Mouse (Mus musculus) brown adipose tissue, adult 24 weeks (tissue): Measurements from ENCODE around the gene Fam71e1. TPM values are rescaled to one million over a fixed set of nuclear protein-coding genes. Genes with fewer than 3 reads are reported as not detected.

Source experiments
- H3K27ac ChIP-seq: fragments of 200-500 bp; replicated peaks from 2 replicates; pipeline ENCODE4 v1.5.1; 2012; ENCODE audit warnings: low read depth, mild to moderate bottlenecking, low read length
- H3K4me1 ChIP-seq: fragments of 200-500 bp; 2 replicates; pipeline ENCODE4 v1.6.1; 2012; ENCODE audit warnings: low read length, mixed read lengths; ENCODE audit not compliant: control insufficient read depth, insufficient read depth, insufficient read length
- H3K4me3 ChIP-seq: fragments of 200-500 bp; 2 replicates; pipeline ENCODE4 v1.5.1; 2012; ENCODE audit warnings: low read depth, mild to moderate bottlenecking, low read length, moderate library complexity; ENCODE audit not compliant: insufficient read depth
- polyA plus RNA-seq: library from polyadenylated mRNA; stranded (reverse); fragments of >200 nt; gene quantifications from 2 replicates; pipeline ENCODE4 v1.2.4, GENCODE M21; 2012; ENCODE audit not compliant: missing spikeins, insufficient read depth, insufficient read length

Gene Fam71e1
- polyA plus RNA-seq, 1 experiment = 3.2 TPM

DNA sequence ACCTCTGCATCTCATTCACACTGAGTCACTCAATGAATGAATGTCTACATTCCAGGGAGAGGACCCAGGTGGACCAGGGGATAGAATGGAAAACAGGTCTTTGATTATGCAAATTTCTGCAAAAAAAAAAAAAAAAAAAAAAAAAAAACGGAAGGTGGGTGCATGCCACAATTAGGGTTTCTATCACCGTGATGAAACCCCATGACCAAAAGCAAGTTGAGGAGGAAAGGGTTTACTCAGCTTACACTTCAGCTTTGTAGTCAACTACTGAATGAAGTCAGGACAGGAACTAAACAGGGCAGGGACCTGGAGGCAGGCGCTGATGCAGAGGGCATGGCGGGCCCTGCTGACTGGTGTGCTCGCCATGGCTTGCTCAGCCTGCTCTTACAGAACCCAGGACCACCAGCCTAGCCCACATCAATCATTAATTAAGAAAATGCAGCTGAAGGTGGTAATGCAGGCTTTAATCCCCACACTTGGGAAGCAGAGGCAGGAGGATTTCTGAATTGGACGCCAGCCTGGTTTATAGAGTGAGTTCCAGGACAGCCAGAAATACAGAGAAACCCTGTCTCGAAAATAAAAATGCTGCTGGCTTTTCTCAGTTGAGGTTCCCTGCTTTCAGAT, 10.7 kb upstream of the Fam71e1 start:
- Histone ChIP-seq H3K4me1 (no peaks in the 10 kb centered on the region), H3K27ac (no peak overlapping the region), H3K4me3 (no peak overlapping the region)

DNA sequence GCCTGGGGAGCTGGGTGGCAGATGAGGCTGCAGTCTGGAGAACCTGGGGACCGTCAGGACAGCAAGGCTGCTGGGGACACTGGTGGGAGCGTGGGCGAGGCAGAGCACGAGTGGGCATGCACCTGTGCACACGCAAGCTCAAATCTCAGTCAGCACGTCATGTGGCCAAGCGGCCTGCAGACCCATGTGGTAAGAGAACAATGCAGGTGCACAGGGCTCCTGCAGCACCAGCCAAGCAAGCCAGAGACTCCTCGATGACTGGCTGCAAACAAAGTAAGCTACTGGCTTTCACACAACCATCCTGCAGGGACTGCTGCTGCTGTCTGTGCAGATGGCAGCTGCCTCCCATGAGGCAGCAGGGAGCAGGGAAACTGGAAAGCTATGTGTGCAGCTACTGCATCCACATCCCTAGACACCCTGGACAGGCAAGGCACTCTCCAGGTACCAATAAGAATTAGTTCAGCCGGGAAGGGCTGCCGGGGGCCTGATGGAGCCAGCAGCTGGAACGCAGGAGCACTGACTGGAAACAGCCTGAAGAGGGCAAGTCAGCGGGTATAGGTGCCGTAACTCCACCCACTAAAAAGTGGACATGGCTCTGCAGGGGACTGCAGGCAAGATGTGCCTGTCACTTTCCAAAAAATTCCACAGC, 9.3 kb upstream of the Fam71e1 start:
- no peak overlapping the region for H3K4me3 ChIP-seq
- H3K4me1 ChIP-seq = no peaks in the 10 kb centered on the region
- H3K27ac ChIP-seq = no peak overlapping the region

DNA sequence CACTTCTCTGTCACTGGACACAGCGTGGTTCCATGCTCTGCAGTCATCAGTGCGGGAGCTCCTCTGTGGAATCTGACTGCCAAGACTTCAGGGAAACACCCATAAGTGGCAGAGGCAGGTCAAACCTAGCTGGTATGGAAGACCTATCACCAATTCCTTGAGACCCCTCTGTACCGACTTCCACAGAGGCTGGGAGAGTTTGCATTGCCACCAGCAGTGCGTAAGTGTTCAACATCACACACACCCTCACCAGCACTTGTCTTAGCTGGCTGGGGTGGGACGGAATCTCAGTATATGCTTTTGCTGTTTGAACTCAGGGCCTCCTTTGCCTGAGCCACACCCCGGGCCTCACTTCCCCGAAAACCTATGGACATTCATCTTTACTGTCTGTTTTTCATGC, 8.4 kb upstream of the Fam71e1 start:
- H3K4me3 ChIP-seq = no peak overlapping the region
- H3K4me1 ChIP-seq = no peaks in the 10 kb centered on the region
- H3K27ac ChIP-seq = no peak overlapping the region

DNA sequence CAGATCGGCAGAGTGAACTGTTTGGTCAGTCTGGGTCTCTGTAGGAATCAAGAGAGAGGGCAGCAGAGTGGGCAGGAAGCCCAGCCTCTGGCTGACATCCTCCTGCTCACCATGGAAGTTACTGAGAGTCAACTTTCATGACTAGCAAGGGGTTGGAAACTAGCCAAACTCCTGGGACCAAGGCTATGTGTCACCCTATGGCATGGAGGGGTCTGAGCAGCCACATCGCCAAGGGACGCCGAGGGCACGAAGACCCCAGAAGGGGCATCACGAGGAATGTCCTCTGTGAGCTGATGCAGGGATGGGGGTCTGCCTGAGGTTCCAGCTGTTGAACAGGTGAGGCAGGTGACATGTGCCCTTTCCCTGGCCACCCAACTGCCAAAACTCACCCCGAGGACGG, 7.8 kb upstream of the Fam71e1 start:
- Histone ChIP-seq H3K27ac (no peak overlapping the region), H3K4me3 (no peak overlapping the region)

DNA sequence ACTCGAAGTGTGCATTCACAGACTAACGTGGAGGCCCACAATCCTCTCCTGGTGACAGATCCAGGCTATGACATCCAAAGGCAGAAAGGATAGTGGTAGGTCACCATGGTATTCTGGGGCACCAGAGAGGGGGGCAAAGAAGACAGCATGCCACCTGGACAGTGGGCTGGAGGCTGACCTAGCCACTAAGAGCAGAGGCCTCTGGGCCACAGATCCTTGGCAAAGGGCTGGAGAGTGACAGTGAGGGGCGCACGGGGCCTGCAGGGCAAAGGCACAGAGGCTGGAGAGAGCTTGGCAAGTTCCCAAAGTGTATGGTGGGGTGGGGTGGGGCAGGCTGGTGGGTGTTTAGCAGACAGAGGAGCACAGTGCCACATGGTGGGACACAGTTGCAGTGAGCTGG, 6.1 kb upstream of the Fam71e1 start:
- Histone ChIP-seq H3K4me1 (peaks cover 2% of the 10 kb centered on the region), H3K4me3 (no peak overlapping the region), H3K27ac (no peak overlapping the region)

More for the DNA sequence above, 7.8 kb upstream of the Fam71e1 start:
- H3K4me1 ChIP-seq = no peaks in the 10 kb centered on the region

DNA sequence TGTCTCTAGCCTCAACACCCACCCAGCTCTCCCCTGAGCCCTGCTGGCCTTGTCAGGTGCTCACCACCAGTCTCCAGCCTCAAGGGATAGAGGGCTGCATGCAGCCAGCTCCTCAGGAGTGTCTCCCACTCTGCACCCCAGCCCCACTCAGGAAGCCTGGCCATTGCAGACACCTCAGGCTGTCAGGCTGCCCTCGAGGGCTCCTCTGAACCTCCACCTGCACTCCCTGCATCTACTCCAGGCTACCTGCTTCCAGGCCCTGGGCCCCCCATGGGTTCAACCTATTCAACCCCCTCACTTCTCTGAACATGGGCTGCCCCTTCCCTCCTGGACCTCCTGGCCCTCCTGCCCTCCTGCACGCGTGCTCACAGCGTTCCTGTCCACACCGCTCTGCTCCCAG, 5.0 kb upstream of the Fam71e1 start:
- H3K4me3 ChIP-seq = no peak overlapping the region
- no peak overlapping the region for H3K27ac ChIP-seq
- H3K4me1 ChIP-seq = peaks cover 7% of the 10 kb centered on the region

DNA sequence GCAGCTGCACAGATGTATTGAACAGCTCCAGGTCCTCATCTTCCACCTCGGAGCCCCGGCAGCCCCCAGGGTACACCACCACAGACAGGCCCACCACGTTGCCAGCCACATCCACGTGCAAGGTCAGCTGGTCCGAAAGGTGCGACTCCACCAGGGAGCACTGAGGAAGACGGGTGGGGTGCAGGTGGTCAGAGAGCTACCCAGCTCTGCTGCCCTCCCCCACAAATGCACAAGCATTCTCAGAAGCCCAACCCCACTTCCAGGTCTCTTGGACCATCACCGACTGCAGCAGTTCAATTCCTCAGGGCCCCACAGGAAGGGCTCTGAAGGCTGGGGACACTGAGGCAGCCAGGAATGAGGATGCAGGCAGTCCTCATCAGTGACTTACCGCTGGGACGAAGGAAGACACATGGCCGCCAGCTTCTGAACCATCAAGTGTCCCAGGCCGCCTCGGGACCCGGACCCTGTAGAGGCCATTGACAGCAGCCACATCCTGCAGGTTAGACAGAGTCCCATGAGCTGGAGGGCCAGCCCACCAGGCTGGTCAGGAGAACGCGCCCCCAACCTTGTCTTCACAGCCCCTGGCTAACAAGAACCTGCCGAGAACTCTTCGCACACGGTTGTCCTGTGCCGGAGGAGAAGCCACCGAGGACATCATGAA, 4.1 kb upstream of the Fam71e1 start:
- H3K27ac ChIP-seq = no peak overlapping the region
- H3K4me3 ChIP-seq = no peak overlapping the region
- peaks cover 7% of the 10 kb centered on the region for H3K4me1 ChIP-seq

DNA sequence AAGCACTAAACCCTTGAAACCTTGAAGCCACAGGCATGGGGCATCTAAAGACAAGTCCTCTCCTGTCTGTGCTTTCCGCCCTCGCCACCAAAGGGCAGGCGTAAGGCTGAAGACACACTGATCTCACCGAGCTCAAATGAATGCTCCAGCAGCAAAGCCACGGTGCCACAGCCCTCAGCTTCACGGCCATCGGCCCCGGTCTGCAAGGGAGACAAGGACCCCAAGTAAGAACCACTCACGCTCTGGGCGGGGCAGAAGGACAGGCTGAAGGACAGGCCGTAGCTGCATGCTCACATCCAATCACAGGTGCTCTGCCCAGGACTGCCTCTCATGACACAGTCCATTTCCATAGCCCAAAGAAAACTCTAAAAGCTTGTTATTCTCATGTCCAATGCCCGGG, 1.7 kb upstream of the Fam71e1 start:
- Histone ChIP-seq H3K27ac (no peak overlapping the region), H3K4me3 (no peak overlapping the region), H3K4me1 (peaks cover 7% of the 10 kb centered on the region)

DNA sequence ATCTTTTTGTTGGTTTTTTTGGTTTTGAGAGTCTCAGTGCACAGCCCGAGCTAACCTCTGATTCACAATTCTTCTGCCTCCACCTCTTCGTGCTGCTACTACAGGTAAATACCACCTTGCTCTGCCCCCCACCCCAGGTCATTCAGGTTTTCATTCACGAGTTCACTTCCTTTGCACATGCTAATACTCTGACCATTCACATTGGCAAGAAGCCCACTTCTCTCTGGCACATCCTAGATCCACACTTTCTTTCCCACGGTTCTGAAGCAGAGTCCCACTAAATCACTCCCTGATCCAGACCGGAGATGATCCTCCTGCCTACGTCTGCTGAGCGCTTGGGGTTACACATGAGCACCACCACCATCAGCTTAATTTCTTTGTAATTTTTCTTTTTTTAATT, 1.3 kb upstream of the Fam71e1 start:
- Histone ChIP-seq H3K27ac (no peak overlapping the region), H3K4me3 (no peak overlapping the region), H3K4me1 (peaks cover 7% of the 10 kb centered on the region)

DNA sequence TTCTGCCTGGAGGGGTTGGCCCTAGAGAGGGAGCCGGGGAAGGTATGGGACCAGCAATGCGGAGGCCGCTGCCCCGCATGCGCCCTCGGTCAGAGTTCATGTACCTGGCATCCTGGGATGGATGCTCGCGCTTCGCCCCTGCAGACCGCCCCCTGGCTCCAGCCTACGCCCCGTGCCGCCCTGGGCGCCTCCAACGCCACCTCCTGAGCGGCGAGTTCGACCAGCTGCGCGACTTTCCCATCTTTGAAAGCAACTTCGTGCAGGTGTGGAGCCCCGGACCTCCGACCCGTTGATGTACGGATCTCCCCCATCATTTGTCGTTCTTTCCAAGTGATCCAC, 359 bp downstream of the Fam71e1 start:
- Histone ChIP-seq H3K4me3 (peak overlapping the region; percentile 97), H3K27ac (peak overlapping the region; percentile 59), H3K4me1 (peaks cover 7% of the 10 kb centered on the region)

DNA sequence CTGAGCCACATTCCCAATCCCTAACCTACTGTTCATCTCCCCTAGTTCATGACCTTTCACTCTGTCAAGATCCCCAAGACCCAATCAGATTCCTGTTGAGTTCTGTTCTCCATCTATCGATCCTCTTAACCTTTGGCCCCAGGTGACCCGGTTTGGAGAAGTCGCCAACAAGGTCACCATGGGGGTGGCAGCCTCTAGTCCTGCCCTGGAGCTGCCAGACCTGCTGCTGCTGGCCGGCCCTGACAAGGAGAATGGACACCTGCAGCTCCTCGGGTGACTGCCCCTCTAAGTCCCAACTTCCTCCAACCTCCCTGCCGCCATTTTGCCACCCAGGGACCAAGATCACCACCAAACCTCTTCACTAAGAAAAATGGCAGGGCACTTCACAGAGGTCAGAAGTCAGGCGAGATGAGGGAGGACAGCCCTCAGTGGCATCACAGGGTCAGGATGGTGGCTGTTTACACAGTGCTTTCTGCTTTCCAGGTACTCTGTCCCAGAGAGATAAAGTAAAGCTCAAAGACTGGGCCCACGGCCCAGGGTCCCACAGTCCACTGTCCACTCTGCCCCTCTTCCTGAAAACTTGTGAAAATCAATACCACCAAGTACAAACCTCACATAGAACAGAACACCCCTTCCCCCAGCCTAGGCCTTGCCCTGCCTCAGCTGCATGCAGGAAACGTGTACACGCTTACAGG, 1.1 kb downstream of the Fam71e1 start:
- no peak overlapping the region for H3K4me3 ChIP-seq
- H3K27ac ChIP-seq = no peak overlapping the region
- H3K4me1 ChIP-seq = peaks cover 7% of the 10 kb centered on the region

DNA sequence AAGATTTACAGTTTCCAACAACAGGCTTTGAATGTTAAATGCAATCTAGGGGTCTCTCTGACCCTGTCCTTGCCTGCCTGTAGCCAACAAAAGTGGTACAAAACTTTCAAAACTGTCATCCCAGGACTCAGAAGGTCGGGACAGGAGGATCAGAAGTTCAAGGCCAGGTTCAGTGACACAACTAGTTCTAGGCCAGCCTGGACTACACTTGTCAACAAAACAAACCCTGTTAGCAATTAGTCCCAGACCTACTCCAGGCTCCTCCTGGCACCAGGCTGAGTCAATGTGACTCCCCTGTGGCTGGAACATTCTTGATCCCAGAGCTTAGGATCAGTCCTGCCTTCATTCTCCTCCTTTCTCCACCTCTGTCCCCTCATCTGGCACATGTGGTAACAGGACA, 2.5 kb downstream of the Fam71e1 start:
- Histone ChIP-seq H3K4me3 (no peak overlapping the region), H3K27ac (no peak overlapping the region), H3K4me1 (peaks cover 7% of the 10 kb centered on the region)

DNA sequence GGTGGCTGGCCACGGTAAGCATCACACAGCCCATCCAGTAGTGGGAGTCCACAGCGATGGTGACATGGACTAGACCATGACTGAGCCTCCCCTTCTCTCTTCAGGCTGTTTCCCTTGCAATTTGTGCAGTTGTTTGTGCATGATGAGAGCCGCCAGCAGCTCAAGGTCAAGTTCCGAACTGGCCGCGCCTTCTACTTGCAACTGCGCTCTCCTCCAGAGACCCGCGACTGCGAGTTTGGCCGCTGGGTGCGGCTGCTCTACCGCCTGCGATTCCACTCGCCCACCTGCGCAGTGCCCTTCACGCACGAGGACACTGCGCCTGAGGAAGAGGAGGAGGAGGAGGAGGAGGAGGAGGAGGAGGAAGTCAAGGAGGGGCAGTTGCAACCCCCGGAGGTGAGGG, 3.7 kb downstream of the Fam71e1 start:
- no peak overlapping the region for H3K27ac ChIP-seq
- H3K4me1 ChIP-seq = peaks cover 7% of the 10 kb centered on the region
- no peak overlapping the region for H3K4me3 ChIP-seq

DNA sequence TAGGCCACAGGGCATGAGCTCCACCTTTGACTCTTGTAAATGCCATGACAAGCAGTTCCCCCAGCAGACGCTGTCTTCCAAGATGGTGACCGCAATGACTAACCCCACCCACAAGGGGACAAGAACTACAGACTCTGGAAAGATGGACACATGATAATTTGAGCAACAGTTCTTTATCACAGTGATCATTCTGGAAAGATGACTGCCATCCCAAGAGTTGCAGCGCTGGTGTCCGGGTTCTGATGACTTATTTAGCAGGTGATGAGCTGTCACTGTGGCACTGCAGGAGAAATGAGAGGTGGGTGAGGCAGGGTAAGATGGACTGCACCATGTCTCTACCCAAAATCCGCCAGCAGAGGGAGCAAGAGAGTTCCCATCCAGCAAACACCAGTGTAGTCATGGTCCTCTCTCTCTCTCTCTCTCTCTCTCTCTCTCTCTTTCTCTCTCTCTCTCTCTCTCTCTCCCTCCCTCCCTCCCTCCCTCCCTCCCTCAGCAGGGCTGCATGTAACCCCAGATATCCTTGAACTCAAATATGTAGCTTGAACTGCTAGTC, 5.3 kb downstream of the Fam71e1 start:
- Histone ChIP-seq H3K27ac (no peak overlapping the region), H3K4me1 (no peaks in the 10 kb centered on the region), H3K4me3 (no peak overlapping the region)

DNA sequence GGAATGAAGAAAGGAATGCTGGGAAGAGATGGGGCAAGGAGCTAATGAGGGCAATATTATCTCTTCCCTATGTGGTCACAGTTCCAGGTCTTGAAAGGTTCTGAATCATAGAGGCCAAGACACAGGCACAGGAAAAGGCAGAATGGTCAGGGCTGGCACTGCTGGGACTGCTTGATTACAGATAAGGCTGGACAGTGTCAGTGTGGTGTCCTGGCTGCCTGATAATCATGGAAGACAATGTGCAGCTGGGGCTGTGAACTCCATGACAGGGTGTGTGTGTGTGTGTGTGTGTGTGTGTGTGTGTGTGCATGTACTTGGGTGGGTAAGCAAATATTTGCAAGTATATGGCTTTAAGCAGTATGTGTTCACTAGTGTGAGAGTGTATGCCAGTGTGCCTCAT, 11.1 kb downstream of the Fam71e1 start:
- Histone ChIP-seq H3K27ac (no peak overlapping the region), H3K4me1 (no peaks in the 10 kb centered on the region), H3K4me3 (no peak overlapping the region)
